Mouse (Mus musculus) neural tube, embryonic 14.5 days (tissue): ENCODE measurements around the gene Cacng8. TPM values are rescaled to one million over a fixed set of nuclear protein-coding genes. Genes with fewer than 3 reads are reported as not detected.
A peak's percentile ranks its signal among the peaks of the same experiment; 100 is the strongest.

Source experiments
- ATAC-seq: fragments of 200-750 bp; cut with Nextera tagmentation; 2 replicates; pipeline ENCODE4 v1.8.0; 2017; ENCODE audit warnings: low read depth, mild to moderate bottlenecking, moderate TSS enrichment, moderate library complexity
- H3K27ac ChIP-seq: fragments of 300-500 bp; sonication (generic); 2 replicates; pipeline ENCODE4 v1.5.1; 2014; ENCODE audit warnings: low read depth, mild to moderate bottlenecking, control low read depth, low read length, moderate library complexity, mixed read lengths
- H3K27me3 ChIP-seq: fragments of 300-500 bp; sonication (generic); 2 replicates; pipeline ENCODE4 v1.6.1; 2014; ENCODE audit warnings: low read length; ENCODE audit not compliant: control insufficient read depth, insufficient read depth
- H3K36me3 ChIP-seq: fragments of 300-500 bp; sonication (generic); 2 replicates; pipeline ENCODE4 v1.6.1; 2014; ENCODE audit warnings: low read length, mixed read lengths; ENCODE audit not compliant: control insufficient read depth, insufficient read depth
- H3K4me1 ChIP-seq: fragments of 300-500 bp; sonication (generic); 2 replicates; pipeline ENCODE4 v1.6.1; 2014; ENCODE audit warnings: low read length; ENCODE audit not compliant: control insufficient read depth, insufficient read depth
- H3K4me2 ChIP-seq: fragments of 300-500 bp; sonication (generic); 2 replicates; pipeline ENCODE4 v1.6.1; 2014; ENCODE audit warnings: mild to moderate bottlenecking, low read depth, low read length, control low read depth
- H3K4me3 ChIP-seq: fragments of 300-500 bp; sonication (generic); 2 replicates; pipeline ENCODE4 v1.5.1; 2014; ENCODE audit warnings: low read depth, low read length, control low read depth, mixed read lengths
- H3K9ac ChIP-seq: fragments of 300-500 bp; sonication (generic); replicated peaks from 2 replicates; pipeline ENCODE4 v1.6.1; 2014; ENCODE audit warnings: low read depth, mild to moderate bottlenecking, control low read depth, low read length, mixed read lengths
- H3K9me3 ChIP-seq: fragments of 300-500 bp; sonication (generic); 2 replicates; pipeline ENCODE4 v1.6.1; 2016; ENCODE audit warnings: low read length; ENCODE audit not compliant: control insufficient read depth
- WGBS: fragments of 180-500 bp; shearing (Covaris S2); extraction: QIAGEN DNeasy Blood & Tissue Kit; methylation state at CpG from one replicate; pipeline ENCODE4 v1.1.7; 2014; 5-methylcytosine and 5-hydroxymethylcytosine counted together
- polyA plus RNA-seq: library from polyadenylated mRNA; unstranded; fragments of >200 nt; fragmentation: Nextera tagmentation; extraction: Ambion mirVana; gene quantifications from 2 replicates; pipeline ENCODE4 v1.2.1, GENCODE M21; 2014

The Cacng8 gene
- polyA plus RNA-seq, 1 experiment from 2014 or later = 12.9 TPM

GRCm38 (mm10) chr7:3419941-3420340 lies 29.5 kb downstream of the Cacng8 start:
- WGBS = 36% methylated on average over 6 of the region's 6 CpGs
- Histone ChIP-seq H3K4me1 (0 out of 2 replicates have a peak, but pooled peaks cover 5% of the 10 kb centered on the region), H3K27ac (no peak overlapping the region), H3K36me3 (no peaks in the 10 kb centered on the region), H3K9me3 (no peaks in the 10 kb centered on the region), H3K4me3 (no peak overlapping the region), H3K4me2 (no peak overlapping the region), H3K27me3 (peaks cover 30% of the 10 kb centered on the region), H3K9ac (no peak overlapping the region)
- no peak for ATAC-seq

DNA sequence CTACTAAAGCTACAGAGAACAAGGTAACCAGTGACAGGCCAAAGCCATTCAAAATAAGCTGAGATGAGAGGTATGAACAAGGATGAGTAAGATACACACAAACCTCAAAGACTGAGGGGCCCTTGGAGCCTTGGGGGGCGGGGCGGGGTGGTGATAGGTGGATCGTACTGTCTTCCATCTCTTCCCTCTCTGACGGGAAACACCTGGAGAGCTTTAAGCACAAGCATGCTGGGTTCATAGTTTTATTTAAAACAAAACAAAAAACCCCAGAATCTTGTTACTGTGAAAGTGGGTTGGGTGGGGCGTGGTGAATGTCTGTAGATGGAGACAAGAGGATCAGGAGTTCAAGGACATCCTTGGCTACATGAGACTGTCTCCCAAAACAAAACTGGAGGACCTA lies 30.0 kb downstream of the Cacng8 start:
- no peak for ATAC-seq
- no peaks in the 10 kb centered on the region for H3K9me3 ChIP-seq
- H3K27ac ChIP-seq = no peak overlapping the region
- H3K4me3 ChIP-seq = no peak overlapping the region
- no peaks in the 10 kb centered on the region for H3K36me3 ChIP-seq
- H3K9ac ChIP-seq = no peak overlapping the region
- H3K4me1 ChIP-seq = 0 out of 2 replicates have a peak, but pooled peaks cover 3% of the 10 kb centered on the region
- WGBS = 62% methylated on average over 5 of the region's 5 CpGs
- no peak overlapping the region for H3K4me2 ChIP-seq
- peaks cover 26% of the 10 kb centered on the region for H3K27me3 ChIP-seq

DNA sequence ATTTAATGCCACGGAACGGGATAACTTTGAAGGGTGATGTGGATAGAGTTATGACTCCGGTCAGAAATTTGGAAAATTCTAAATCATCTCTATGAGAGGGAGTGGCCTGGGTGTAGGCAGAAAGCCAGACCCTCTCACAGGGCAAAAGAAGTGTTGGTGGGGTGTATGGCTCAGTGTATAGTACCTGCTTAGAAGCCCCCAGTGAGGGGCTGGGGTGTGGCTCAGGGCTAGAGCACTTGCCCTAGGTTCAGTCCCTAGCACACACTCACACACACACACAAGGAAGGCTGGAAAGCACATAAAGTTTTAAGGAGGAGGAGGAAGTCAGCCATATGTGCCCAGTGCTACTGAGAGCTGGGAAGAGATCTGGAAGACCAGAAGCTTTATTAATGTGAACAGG lies 30.8 kb downstream of the Cacng8 start:
- Histone ChIP-seq H3K9me3 (no peaks in the 10 kb centered on the region), H3K4me2 (no peak overlapping the region), H3K36me3 (no peaks in the 10 kb centered on the region), H3K9ac (no peak overlapping the region), H3K4me3 (no peak overlapping the region), H3K27ac (no peak overlapping the region), H3K4me1 (0 out of 2 replicates have a peak, but pooled peaks cover 3% of the 10 kb centered on the region), H3K27me3 (peaks cover 24% of the 10 kb centered on the region)
- WGBS = 92% methylated on average over 3 of the region's 3 CpGs
- ATAC-seq = no peak

GRCm38 (mm10) chr7:3422051-3422450 lies 31.6 kb downstream of the Cacng8 start:
- Histone ChIP-seq H3K27me3 (peaks cover 20% of the 10 kb centered on the region), H3K4me2 (no peak overlapping the region), H3K36me3 (no peaks in the 10 kb centered on the region), H3K4me1 (0 out of 2 replicates have a peak, but pooled peaks cover 3% of the 10 kb centered on the region), H3K9ac (no peak overlapping the region), H3K9me3 (no peaks in the 10 kb centered on the region), H3K27ac (no peak overlapping the region), H3K4me3 (no peak overlapping the region)
- ATAC-seq = no peak
- WGBS = 72% methylated on average over 7 of the region's 7 CpGs

GRCm38 (mm10) chr7:3423430-3423829 lies 32.9 kb downstream of the Cacng8 start:
- Histone ChIP-seq H3K4me1 (0 out of 2 replicates have a peak, but pooled peaks cover 3% of the 10 kb centered on the region), H3K9ac (no peak overlapping the region), H3K9me3 (no peaks in the 10 kb centered on the region), H3K27me3 (peaks cover 17% of the 10 kb centered on the region), H3K27ac (no peak overlapping the region), H3K4me3 (no peak overlapping the region; the same call in 1 of the 2 replicates), H3K4me2 (peak overlapping the region; percentile 32; the same call in 1 of the 2 replicates), H3K36me3 (no peaks in the 10 kb centered on the region)
- WGBS = 2% methylated on average over 30 of the region's 30 CpGs
- peak; percentile 62 for ATAC-seq

- H3K36me3 ChIP-seq = no peaks in the 10 kb centered on the region
- H3K27me3 ChIP-seq = peaks cover 17% of the 10 kb centered on the region
- no peak within 1 kb of the TSS; the same call in 1 of the 2 replicates for H3K4me3 ChIP-seq
- 0 out of 2 replicates have a peak, but pooled peaks cover 3% of the 10 kb centered on the region for H3K4me1 ChIP-seq
- ATAC-seq = peak; percentile 36; the same call in 1 of the 2 replicates
- WGBS = 34% methylated on average over 4 of the region's 4 CpGs
- H3K27ac ChIP-seq = no peak within 1 kb of the TSS
- no peak within 1 kb of the TSS for H3K9ac ChIP-seq
- peak within 1 kb of the TSS; percentile 32; the same call in 1 of the 2 replicates for H3K4me2 ChIP-seq
- no peaks in the 10 kb centered on the region for H3K9me3 ChIP-seq
Observed at GRCm38 (mm10) chr7:3423895-3424294, 33.4 kb downstream of the Cacng8 start, which contains the start of gene Cacng6. Gene Cacng6, plus strand, starts transcription at chr7:3424195.

DNA sequence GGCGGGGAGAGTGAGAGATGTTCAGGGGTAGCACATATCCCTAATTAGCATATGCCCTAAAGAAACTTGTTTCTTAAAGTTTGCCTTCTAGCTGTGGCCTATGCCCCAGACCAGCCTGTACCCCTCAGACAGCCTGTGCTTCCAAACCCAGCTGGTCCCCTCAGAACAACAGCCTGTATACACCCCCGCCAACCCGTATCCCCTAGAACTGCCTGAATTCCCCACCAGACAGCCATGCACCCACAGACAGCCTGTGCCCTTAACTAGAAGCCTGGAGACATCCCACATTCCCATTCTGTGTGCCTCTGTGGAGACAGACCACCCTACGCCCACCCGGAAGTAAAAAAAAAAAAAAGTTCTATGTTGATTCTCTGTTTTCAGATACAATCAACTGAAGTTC lies 34.7 kb downstream of the Cacng8 start:
- ATAC-seq = no peak
- no peak overlapping the region for H3K4me2 ChIP-seq
- no peak overlapping the region for H3K27ac ChIP-seq
- no peaks in the 10 kb centered on the region for H3K9me3 ChIP-seq
- no peaks in the 10 kb centered on the region for H3K36me3 ChIP-seq
- no peak overlapping the region for H3K9ac ChIP-seq
- H3K4me1 ChIP-seq = 0 out of 2 replicates have a peak, but pooled peaks cover 3% of the 10 kb centered on the region
- peaks cover 14% of the 10 kb centered on the region for H3K27me3 ChIP-seq
- 97% methylated on average over 5 of the region's 5 CpGs for WGBS
- no peak overlapping the region for H3K4me3 ChIP-seq

- no peak for ATAC-seq
- 78% methylated on average over 6 of the region's 6 CpGs for WGBS
Observed at GRCm38 (mm10) chr7:3430161-3430560, 39.7 kb downstream of the Cacng8 start.

GRCm38 (mm10) chr7:3432066-3432465 lies 41.6 kb downstream of the Cacng8 start:
- Histone ChIP-seq H3K4me2 (no peak overlapping the region), H3K36me3 (no peaks in the 10 kb centered on the region), H3K9ac (no peak overlapping the region), H3K27ac (no peak overlapping the region), H3K9me3 (no peaks in the 10 kb centered on the region), H3K4me1 (no peaks in the 10 kb centered on the region), H3K4me3 (no peak overlapping the region), H3K27me3 (no peaks in the 10 kb centered on the region)
- ATAC-seq = no peak
- WGBS = 81% methylated on average over 1 of the region's 1 CpGs

More at GRCm38 (mm10) chr7:3430161-3430560, 39.7 kb downstream of the Cacng8 start:
- Histone ChIP-seq H3K4me1 (no peaks in the 10 kb centered on the region), H3K9ac (no peak overlapping the region), H3K27me3 (no peaks in the 10 kb centered on the region), H3K9me3 (no peaks in the 10 kb centered on the region), H3K4me3 (no peak overlapping the region), H3K4me2 (no peak overlapping the region), H3K27ac (no peak overlapping the region), H3K36me3 (no peaks in the 10 kb centered on the region)
